Mouse (Mus musculus) cerebellum, adult 11 months (tissue): ENCODE results near the gene Vapb.
"Not testable (repeated sequence)": the region's sequence is repeated elsewhere in the genome, so short reads cannot be mapped to it uniquely, and the experiment has no call there.

Source experiments
- DNase-seq: peaks from one replicate; pipeline ENCODE4 v3.0.0; 2022

The Vapb gene

DNA sequence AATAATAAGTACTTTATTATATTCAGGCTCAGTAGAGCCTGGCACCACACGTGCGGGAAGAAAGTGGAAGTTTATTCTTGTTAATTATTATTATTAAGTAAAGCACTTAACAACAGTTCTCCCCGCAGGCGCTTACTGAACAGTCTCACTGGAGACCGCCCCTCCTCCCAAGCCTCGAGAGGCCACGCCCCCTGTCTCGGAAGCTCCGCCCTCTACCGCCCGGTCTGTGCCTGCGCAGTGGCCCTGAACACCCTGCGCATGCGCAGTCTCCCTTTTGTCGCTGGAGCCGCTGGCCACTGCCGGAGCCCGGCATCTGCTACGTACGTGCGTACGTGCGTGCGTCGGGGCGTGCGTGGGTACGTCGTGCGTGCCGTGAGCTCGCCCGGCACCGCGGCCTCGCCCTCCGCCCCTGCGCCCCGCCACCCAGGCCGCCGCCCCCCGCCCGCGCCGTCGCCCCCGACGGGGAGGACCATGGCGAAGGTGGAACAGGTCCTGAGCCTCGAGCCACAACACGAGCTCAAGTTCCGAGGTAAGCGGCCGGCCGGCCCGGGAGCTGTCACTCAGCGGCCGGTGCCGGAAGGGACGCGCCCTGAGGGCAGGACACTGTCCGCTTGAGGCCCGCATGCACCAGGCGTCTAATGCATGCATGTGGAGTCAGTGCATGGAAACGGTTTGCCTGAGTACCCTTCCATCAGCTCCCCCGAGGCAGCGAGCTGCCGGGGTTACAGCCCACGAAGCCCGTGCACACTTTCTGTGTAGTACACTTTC, at the start of gene Vapb:
TSS of gene Vapb (plus strand) at position 290 of the 768 bp plus-strand sequence.
- peak; percentile 99 for DNase-seq

DNA sequence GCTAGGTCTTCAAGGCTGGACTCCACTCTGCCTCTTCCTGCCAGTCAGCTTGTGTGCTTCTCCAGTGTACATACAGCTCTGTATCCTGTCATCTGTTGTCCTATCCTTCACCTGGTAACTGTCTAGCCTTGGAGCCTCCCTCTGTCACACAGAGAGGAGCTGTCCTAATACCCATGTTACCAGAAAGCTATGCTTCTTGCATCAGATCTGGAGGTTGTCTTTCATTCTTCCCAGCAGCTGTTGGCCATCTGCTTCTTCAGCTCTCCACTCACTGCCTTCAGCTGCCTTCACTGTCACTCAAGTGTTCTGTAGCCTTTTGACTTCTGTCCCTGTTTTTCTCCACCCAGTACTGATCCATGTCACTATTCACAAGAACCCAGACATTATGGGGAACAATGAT, 47.5 kb upstream of the Vapb start:
- no peak for DNase-seq

DNA sequence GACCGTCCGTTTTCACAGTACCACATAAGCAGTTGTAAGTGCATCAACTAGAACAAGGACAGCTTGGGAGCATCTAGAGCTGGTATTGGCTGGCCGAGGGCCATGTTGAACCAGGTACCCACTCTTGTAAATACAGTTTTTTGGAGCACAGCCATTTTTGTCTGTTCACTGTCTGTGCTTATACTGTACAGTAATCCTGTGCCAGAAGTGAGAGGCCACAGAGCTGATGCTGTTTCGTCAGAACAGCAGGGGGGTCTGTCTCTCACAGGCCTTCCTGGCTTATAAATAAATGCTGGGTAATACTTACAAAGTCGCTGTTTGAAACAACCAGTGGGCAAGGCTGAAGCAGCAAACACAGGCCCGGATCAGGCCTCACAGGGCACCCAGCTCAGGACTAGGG, 45.6 kb upstream of the Vapb start:
- DNase-seq = no peak

DNA sequence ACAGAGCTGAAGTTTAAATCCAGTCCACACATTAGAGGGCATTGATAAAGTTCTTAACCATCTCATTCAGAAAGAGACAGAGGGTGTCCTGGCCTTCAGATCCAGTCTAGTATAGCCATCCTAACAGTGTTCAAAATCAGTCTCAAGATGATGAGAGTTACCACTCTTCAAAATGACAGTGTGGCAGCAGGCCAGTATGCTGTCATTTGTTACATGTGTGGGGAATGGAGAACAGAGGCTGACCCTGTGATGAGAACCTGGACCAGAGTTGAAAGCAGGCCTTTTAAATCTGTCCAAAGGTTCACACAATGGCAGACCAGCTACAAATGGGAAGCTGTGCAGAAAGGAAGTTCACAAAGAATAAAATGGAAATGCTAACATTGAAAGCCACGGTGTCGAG, 44.6 kb upstream of the Vapb start:
- DNase-seq = no peak

DNA sequence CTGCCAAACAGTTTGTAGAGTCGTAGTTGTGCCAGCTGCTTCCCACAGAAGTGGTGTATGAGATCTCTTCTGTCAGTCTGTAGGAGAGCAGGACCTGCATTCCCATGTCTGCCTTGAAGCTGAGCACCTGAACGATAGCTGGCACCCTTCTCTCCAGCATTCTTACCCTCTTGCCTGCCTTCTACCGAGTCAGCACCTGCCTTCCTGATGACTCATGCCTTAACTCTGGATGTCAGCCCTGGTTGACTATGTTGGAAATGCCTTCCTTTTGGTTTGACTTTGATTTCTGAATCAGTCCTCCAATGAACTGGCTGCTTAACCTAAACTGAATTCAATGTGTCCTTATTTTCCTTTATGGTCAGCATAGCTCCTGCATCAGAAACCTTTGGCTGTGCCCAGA, 38.5 kb upstream of the Vapb start:
- no peak for DNase-seq

DNA sequence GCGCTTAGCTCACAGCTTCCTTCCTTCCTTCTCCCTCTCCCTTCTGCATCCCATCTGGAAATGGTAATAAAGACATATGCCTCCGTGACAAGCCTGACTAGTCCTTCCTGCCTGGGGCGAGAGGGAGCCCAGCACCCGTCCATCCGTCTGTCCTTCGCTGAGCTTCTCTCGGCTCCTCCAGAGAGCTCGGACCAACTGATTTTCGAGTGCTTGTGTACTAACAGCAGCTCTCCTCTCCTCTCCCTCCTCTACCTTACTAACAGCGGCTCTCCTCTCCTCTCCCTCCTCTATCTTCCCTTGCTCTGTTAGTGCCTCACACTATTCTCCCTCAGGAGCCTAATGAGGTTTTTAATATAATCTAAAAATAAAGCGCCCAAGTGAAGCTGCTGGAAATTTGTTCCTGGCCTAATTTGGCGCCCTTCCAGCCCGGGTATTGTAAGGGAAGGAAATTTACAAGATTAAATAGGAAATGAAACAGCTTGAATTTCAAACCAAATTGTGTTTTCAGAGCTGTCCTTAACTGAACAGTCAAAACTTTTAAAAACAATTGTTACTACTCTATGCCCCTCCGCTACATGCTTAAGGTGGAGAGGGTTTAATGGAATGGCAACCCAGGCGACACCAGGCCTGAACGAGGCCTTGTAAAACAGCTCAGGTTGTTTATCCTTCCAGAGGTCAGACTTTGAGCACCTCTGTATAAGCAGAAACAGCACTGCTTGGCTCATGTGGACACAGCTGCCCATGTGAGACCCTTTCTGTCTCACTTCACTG, 35.0 kb upstream of the Vapb start:
- DNase-seq = no peak

DNA sequence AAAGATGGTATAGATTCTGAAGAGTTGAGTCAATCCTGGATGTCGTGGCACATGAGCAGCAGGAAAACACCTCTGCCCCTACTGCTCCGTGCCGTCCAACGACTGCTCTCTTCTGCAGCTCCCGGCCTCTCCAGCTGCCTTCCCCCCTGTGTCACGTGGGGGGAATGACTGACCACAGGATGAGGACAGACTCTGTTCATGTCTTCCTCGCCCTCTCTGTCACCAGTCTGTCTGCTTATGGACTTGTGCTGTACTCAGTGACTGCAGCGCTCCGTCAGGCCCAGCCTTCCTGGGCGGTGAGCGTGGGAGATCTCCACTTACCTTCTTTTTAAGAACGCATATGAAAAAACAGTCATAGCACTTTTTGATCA, 34.5 kb upstream of the Vapb start:
- no peak for DNase-seq

DNA sequence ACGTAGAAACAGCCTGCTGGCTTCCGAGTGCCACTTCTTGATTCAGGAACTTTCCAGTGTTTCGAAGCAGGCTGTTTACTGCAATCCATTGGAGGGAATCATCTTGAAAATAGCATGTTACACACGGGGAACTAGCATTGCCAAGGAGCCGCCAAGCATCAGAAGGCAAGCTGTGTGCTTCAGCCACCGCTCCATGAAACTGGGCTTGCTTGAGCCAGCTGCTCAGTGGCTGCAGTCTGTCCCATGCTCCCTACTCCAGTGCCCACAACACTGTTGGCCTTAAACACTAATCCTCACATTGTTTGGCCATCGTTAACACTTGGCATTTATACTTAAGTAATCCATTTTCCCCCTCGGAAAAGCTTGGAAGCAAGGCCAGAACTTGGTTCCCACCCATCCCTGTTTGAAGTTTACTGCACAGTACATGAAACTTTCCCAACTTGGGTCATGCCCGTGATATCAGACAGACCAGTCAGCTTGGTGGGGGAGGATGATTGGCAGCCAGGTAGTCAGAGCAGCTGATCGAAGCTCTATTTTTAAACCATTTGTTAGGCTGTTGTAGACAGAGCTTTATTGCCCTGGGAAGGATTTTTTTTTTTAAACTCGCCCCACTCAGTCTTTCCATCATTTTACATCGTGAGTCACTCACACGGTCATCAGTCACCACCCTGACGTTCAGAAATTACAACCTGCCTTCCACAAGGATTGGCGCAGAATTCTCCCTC, 31.3 kb upstream of the Vapb start:
- no peak for DNase-seq

DNA sequence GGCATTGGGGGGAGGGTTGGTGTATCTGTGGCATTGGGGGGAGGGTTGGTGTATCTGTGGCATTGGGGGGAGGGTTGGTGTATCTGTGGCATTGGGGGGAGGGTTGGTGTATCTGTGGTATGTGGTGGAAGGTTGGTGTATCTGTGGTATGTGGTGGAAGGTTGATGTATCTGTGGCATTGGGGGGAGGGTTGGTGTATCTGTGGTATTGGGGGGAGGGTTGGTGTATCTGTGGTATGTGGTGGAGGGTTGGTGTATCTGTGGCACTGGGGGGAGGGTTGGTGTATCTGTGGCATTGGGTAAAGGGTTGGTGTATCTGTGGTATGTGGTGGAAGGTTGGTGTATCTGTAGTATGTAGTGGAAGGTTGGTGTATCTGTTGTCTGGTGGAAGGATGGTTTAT, 29.7 kb upstream of the Vapb start:
- DNase-seq = not testable (repeated sequence)

DNA sequence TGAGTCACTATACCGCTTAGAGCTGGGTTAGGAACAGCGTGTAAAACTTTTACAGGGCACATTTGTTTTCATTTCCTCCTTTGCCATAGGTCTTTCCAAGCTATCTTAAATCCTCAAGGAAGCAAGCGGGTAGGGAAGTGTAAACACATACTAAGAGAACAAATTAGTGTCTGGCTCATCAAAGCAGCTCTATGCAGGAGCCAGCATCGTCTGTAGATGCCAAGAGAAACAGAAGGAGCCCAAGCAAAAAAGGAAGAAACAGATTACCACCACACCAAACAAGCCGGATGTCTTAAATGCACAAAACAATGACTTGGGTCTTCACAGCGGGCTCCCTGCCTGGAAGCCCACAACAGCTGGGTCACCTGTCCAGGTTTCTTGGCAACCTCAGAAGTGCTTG, 27.1 kb upstream of the Vapb start:
- no peak for DNase-seq

DNA sequence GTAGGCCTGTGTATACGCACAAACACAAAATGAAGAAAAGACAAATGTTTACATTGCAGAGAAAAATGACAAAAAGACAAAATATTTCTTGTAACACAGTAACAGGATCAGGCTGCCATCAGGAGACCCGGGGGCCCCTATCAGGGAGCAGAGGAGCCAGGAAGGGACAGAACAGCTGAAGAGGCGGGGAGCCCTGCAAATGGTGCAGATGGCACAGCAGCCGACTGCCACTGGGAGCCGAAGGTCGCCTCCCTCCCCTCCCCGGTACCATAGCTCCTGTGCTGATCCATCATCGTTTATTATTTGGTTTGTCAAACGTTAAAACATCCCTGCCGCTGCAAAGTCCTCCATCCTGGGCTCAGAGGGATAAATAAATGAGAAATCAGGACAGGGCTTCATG, 24.7 kb upstream of the Vapb start:
- no peak for DNase-seq

DNA sequence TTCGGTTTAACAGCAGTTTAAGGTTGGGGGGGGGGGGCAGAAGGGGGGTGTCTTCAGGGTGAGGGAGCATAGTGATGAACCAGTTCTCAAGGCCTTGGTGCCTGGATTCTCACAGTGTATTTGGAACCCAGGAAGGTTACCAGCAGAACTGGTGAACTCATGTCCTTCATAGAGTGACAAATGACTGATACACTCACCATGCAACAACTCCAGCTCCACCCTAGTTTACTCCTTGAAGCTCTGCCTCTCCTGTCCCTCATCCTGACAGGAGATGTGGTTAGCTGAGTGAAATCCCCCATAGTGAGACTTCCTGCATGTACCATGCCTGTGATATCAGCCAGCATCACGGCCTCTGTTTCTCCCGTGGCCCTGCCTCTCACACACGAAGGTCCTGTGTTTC, 24.1 kb upstream of the Vapb start:
- no peak for DNase-seq

DNA sequence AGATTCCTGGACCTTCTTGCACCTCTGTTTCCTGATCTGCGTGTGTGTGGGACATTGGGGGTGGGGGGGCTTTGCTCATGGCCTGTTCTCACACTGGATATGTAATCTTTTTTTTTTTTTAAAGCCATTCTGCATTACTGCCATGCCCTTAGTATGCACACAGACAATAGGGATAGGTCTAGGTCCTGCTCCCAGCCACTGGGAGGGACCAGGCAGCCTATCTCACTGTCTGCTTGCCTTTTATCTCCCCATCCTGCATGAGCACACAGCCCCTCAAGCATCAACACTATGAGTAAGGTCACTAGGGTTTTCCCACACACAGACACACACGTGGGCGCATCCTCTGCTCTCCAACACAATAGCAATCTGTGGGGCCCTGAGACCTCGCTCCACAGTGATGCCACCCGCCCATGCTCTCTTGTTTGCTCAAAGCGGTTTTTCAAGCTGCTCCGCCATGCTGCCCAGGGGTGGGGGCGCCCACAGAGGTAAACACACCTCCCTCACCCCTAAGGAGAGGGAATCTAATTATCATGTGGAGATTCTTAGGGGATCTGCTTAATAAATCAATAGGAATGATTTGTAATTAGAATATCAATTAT, 22.6 kb upstream of the Vapb start:
- no peak for DNase-seq

DNA sequence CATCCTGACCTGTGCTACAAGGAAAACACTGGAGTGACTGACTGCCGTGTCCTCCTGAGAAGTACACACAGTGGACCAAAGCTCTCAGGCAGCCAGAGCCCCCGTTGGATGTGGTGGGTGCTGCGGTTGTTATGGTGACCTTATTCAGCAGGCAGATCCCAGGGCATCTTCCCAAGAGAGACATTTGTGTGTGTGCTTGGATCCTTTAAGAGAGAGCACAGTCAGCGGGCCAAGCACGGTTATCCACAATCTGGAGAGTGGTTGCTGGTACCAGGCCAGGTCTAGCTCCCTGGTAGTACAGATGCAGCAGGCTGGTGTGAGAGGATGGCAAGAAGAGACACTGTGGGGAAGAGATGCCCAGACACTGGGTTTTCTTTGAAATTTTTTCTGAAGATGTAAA, 20.3 kb upstream of the Vapb start:
- DNase-seq = no peak

DNA sequence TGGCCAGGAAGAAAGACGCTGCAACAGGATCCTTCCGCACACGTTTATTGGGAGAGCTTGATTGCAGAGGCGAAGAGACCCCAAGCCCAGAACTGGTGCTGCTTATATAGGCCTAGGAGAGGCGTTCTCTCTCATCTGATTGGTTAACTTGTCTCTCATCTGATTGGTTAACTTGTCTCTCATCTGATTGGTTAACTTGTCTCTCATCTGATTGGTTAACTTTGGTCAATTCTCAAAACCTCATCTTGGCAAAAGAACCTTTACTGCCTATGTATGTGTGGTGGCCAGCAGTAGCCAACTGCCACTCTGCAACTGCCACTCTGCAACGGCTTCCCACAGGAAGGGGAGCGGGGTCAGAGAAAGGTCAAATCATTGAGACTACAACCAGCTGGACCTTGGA, 18.2 kb upstream of the Vapb start, which contains the start of gene 1700010B08Rik:
TSS of gene 1700010B08Rik (plus strand) at position 301 of the 400 bp plus-strand sequence.
- DNase-seq = not testable (repeated sequence)

DNA sequence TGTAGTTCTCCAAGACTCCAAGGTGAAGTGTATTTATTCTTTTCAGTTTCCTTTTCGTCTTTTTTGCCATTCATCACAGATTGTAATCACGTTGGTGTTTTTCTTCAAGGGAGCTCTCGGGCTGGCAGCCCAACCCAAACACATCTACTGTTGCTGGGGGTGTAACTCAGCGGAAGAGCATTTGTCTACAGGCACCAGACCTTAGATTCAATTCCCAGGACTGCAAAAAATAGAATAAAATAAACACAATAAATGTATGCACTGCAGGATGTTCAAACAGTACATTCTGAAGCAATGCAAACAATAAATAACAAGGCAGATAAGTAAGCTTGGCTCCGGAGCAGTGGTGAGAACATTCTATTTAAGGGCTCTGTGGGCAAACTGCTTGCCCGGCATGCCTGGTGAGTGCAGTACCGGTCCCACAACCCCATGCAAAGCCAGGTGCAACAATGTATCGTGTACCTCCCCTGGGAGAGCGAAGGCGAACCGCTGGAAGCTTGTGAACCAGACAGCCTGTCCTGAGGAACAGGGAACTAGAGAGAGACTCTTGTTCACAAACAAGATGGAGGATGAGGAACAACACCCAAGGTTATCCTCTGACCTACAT, 15.0 kb upstream of the Vapb start:
- DNase-seq = no peak

DNA sequence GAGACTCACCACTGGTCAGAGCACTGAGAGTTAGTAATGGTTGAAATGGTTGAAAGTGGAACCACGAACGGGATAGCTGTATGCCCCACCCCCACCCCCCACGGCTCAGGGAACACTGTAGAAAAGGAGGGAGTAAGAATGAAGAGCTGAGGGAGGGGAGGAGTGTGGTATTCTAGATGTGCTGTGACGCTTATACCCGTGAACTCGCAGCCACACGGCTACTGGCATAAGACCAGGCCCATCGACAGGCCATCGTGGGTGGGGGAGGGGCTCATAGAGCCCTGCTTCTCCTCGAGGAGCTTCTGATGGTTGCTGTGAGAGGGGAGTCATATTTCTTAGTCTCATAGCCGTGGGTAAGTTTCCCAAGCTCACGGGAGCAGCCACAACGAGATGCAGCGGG, 12.9 kb upstream of the Vapb start:
- no peak for DNase-seq

DNA sequence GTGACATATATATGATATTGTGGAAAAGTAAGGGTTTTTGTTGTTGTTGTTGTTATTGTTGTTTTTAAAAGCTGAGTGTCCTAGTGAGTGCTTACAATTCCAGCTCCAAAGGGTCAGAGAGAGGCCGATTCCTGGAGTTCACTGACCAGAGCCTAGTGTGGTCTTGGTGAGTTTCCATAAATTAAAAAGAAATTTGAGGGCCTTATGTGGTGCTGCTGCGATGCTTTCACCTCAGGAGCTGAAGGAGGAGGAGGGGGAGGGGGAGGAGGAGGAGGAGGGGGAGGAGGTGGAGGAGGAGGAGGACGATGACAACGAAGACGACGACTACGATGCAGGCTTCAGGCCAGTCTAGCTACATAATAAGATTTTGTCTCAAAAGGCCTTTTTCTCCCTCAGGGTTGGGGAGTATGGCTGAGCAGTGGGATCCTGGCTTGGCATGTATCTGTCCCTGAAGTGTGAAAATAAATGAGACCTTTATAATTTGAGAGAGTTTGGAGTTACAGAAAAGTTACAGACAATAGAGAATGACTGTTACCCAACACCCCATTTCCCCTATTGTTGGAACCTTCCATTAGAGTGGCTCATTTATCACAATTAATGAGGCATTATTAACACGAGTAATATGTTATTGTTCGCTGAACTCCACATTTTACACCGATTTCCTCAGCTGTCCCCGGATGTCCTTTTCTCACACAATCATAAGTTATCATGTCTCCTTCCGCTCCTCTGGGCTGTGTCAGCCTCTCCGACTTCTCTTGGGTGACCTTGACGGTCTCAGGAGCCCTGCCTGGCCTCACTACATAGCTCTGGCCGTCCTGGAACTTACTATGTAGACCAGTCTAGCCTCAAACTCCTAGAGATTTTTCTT, 12.1 kb upstream of the Vapb start:
- DNase-seq = no peak

DNA sequence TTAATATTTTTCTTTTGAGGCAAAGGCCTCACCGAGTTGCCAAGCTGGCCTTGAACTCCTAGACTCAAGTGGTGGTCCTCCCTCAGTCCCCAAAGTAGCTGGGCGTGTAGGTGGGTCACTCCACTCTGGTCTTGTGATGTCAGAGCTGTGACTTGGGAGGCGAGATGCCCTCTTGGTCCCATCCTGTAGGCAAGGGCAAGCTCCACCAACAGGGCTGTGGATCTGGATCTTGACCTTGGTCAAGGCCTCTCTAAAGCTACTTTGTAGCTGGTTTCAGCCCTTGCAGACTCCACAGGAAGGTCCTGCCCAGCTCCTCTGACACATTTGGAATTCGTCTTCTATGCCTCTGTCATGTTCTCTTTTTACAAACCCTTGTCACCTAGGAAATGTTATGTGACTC, 11.5 kb upstream of the Vapb start:
- DNase-seq = no peak

DNA sequence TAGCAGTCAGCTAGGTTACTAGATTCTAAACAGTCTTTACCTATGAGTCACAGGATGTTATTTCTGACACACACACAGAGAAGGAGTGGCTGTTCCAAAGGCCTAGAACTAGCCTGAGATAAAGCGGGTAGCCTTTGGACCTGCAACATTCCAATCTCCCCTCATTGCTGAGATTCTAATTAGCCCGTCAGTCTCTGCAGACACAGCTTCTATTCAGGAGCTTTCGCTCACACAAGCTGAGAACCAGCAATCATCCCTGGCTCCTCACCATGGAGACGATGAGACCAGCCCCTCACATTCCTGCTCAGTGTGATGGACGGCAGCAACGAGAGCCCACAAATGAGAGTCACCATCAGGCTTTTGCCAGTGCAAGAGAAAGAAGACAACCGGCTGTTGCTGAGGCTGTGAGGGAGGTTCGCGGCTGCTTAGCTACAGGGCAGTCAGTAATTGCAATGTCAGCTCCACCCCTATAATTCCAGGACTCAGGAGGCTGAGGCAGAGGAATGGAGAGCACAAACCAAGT, 6.8 kb upstream of the Vapb start:
- no peak for DNase-seq

DNA sequence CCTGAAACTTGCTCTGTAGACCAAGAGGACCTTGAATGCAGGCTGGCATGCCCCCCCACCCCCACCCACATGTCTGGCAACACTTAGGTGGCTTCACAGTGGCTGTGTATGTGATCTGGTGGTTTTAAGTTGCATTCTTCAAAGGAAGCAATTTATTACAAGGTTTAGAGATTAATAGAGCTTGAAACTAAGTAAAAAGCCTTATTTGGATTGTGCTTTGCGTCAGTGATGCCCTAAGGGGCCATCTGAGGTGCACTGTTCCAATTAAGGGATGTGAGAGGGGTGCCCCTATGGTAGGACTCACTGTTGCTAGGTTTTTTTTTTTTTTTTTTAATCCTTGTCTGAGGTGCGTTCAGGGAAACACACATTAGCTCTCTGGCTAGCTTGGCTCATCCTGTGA, 2.9 kb upstream of the Vapb start:
- DNase-seq = no peak

DNA sequence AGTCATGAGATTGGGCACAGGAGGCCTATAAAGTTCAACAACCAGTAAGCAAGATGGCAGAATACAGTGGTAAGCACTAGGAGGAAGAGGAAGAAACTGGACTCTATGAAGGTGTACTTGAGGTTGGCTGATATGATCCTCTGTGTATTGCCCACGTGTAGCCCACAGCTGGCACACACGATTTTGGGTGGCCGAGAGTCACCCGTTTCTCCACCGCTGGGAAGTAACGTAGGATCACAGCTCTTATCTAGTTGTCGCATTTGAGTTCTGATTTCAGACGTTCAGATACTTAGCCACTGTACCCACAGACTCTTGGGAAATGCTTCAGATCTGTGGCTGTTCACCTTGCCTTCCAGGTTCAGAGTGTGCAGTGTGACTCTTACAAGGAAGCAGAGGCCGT, 921 bp downstream of the Vapb start:
- peak; percentile 8 for DNase-seq
